Mouse (Mus musculus): ENCODE measurements around the gene Gmnn. TPM values are rescaled to one million over a fixed set of nuclear protein-coding genes. Genes with fewer than 3 reads are reported as not detected.

Gene Gmnn
- 108 and 118 TPM in 2 replicates for polyA plus RNA-seq (2015; fragmentation: Nextera tagmentation; extraction: Ambion mirVana)

DNA sequence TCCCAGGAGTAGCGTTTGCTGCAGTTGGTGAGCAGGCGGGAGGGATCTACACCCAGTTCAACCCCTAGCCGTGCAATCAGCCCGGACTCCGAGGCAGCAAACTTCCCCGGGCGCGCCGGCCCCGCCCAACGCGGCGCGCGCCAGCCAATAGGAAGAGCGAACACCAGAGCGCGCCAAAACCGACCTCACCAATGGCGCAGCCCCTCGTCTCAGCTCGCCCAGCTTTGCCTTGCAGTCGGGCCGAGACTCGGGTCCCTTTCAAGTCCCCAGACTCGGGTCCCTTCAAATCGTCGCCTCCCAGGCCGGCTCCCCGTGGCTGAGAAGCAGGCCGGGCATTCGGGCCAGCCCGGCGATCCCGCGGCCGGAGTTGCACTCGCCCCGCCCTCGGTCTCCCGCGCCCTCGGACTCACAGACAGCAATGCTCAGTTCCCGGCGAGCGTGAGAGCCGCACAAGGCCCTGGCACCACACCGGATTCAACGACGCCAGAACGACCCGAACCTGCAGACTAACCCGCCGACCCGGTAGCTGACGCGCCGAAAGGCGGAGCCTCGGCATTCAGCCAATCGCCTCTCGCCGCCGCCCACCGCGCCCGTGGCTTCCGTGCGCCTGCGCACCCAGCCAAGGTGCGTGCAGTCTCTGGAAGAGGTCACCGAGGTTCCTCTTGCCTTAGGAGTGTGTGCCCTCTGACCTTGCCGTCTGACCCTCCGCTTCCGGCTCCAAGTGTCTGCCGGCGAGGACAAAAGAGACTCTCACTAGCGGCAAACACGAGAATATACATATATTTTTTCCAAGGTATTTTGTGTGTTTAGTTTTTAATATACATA is at the start of gene Gmnn:
Gene Gmnn (minus strand): TSS at position 521 of the 825 bp plus-strand sequence.
- Histone ChIP-seq H3K4me2 (ENCODE audit: low read depth, low read length) (peak within 1 kb of the TSS; percentile 82), H3K9me3 (replicated peaks; ENCODE audit: control insufficient read depth, low read length) (no peaks in the 10 kb centered on the region), H3K27me3 (ENCODE audit: control insufficient read depth, insufficient read depth, low read length) (no peaks in the 10 kb centered on the region), H3K4me3 (ENCODE audit: low read length) (peak within 1 kb of the TSS; percentile 98), H3K9ac (ENCODE audit: low read length) (peak within 1 kb of the TSS; percentile 93), H3K36me3 (ENCODE audit: control insufficient read depth, insufficient read depth) (peaks cover 15% of the 10 kb centered on the region), H3K27ac (ENCODE audit: low read length) (peak within 1 kb of the TSS; percentile 98), H3K4me1 (ENCODE audit: control insufficient read depth, insufficient read depth, low read length) (peaks cover 15% of the 10 kb centered on the region)
- ATAC-seq (replicated peaks; ENCODE audit: extremely low read depth, insufficient read depth, low FRiP score), result peak; percentile 98
- under 1% methylated on average over 79 of the region's 79 CpGs for WGBS

GRCm38 (mm10) chr13:24806079-24806478 is 44.4 kb upstream of the Gmnn start:
- H3K9me3 ChIP-seq (replicated peaks; ENCODE audit: control insufficient read depth, low read length), result no peaks in the 10 kb centered on the region
- H3K9ac ChIP-seq (ENCODE audit: low read length), result no peak overlapping the region
- H3K4me1 ChIP-seq (ENCODE audit: control insufficient read depth, insufficient read depth, low read length), result peaks cover 15% of the 10 kb centered on the region
- H3K27ac ChIP-seq (ENCODE audit: low read length), result no peak overlapping the region
- H3K4me2 ChIP-seq (ENCODE audit: low read depth, low read length), result no peak overlapping the region
- H3K27me3 ChIP-seq (ENCODE audit: control insufficient read depth, insufficient read depth, low read length), result no peaks in the 10 kb centered on the region
- H3K36me3 ChIP-seq (ENCODE audit: control insufficient read depth, insufficient read depth), result peaks cover 34% of the 10 kb centered on the region
- no peak for ATAC-seq (replicated peaks; ENCODE audit: extremely low read depth, insufficient read depth, low FRiP score)
- no peak overlapping the region for H3K4me3 ChIP-seq (ENCODE audit: low read length)

DNA sequence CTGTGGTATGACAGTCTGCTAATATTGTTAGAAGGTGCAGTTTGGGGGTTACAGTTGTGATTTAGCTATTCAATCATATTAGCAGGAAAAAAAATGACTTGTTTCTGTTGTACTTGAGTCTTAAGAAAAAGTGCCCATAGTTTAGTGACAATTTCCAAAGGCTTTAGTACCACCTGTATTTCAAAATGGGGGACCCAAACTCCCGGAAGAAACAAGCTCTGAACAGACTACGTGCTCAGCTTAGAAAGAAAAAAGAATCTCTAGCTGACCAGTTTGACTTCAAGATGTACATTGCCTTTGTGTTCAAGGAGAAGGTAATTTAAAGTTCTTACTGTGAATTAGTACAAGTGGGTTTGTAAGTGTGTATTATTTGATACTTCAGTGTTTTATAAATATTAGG is 41.5 kb upstream of the Gmnn start:
- H3K27ac ChIP-seq (ENCODE audit: low read length), result no peak overlapping the region

GRCm38 (mm10) chr13:24802131-24802691 is 40.5 kb upstream of the Gmnn start:
- no peak for ATAC-seq (replicated peaks; ENCODE audit: extremely low read depth, insufficient read depth, low FRiP score)
- WGBS, result under 1% methylated on average over 26 of the region's 26 CpGs
- peak overlapping the region; percentile 93 for H3K4me3 ChIP-seq (ENCODE audit: low read length)
- peaks cover 8% of the 10 kb centered on the region for H3K36me3 ChIP-seq (ENCODE audit: control insufficient read depth, insufficient read depth)
- no peaks in the 10 kb centered on the region for H3K27me3 ChIP-seq (ENCODE audit: control insufficient read depth, insufficient read depth, low read length)
- peak overlapping the region; percentile 99 for H3K9ac ChIP-seq (ENCODE audit: low read length)
- H3K27ac ChIP-seq (ENCODE audit: low read length), result peak overlapping the region; percentile 100
- peaks cover 15% of the 10 kb centered on the region for H3K4me1 ChIP-seq (ENCODE audit: control insufficient read depth, insufficient read depth, low read length)
- no peaks in the 10 kb centered on the region for H3K9me3 ChIP-seq (replicated peaks; ENCODE audit: control insufficient read depth, low read length)
- peak overlapping the region; percentile 91 for H3K4me2 ChIP-seq (ENCODE audit: low read depth, low read length)

More for the DNA sequence above, 41.5 kb upstream of the Gmnn start:
- H3K9me3 ChIP-seq (replicated peaks; ENCODE audit: control insufficient read depth, low read length), result no peaks in the 10 kb centered on the region
- H3K9ac ChIP-seq (ENCODE audit: low read length), result peak overlapping the region; percentile 99
- H3K4me2 ChIP-seq (ENCODE audit: low read depth, low read length), result peak overlapping the region; percentile 91
- 5% methylated on average over 2 of the region's 2 CpGs for WGBS
- peak overlapping the region; percentile 93 for H3K4me3 ChIP-seq (ENCODE audit: low read length)
- no peaks in the 10 kb centered on the region for H3K27me3 ChIP-seq (ENCODE audit: control insufficient read depth, insufficient read depth, low read length)
- ATAC-seq (replicated peaks; ENCODE audit: extremely low read depth, insufficient read depth, low FRiP score), result no peak
- peaks cover 15% of the 10 kb centered on the region for H3K4me1 ChIP-seq (ENCODE audit: control insufficient read depth, insufficient read depth, low read length)
- H3K36me3 ChIP-seq (ENCODE audit: control insufficient read depth, insufficient read depth), result peaks cover 14% of the 10 kb centered on the region

DNA sequence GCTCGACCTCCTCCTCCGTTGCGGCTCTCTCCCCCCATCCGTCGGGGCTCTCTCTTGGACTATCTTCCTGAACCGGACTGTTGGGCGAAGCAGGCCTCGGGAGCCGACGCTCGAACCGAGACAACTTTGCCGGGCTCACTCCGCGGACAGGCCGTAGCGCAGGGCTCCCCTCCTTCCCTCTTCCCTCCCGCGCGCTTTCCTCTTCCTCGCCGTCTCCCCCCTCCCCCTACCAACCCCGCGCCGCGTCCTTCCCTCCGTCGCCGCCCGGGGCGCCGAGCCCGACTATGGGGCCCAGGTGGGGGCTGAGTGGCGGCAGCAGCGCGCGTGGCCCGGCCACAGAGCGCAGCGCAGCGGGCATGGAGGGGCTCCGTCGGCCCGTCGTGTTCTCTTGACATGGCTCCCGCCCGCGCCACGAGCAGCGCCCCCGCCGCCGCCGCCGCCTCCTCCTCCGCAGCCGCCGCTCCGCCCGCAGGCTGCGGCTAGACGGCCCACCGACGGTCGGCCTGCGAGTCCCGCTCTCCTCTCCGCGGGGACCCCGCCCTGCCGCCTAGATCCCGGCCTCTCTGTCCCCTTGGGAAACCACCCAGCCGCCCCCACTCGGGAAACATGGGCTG is 39.7 kb upstream of the Gmnn start, which contains the start of gene BC005537:
Gene BC005537 (plus strand): TSS at position 350 of the 614 bp plus-strand sequence.
- under 1% methylated on average over 51 of the region's 74 CpGs for WGBS
- peak within 1 kb of the TSS; percentile 93 for H3K4me3 ChIP-seq (ENCODE audit: low read length)
- H3K27ac ChIP-seq (ENCODE audit: low read length), result peak within 1 kb of the TSS; percentile 100

GRCm38 (mm10) chr13:24800674-24801307 is 39.1 kb upstream of the Gmnn start:
- Histone ChIP-seq H3K27me3 (ENCODE audit: control insufficient read depth, insufficient read depth, low read length) (no peaks in the 10 kb centered on the region), H3K9me3 (replicated peaks; ENCODE audit: control insufficient read depth, low read length) (no peaks in the 10 kb centered on the region), H3K4me1 (ENCODE audit: control insufficient read depth, insufficient read depth, low read length) (peaks cover 13% of the 10 kb centered on the region), H3K4me3 (ENCODE audit: low read length) (peak overlapping the region; percentile 93), H3K4me2 (ENCODE audit: low read depth, low read length) (peak overlapping the region; percentile 91), H3K9ac (ENCODE audit: low read length) (peak overlapping the region; percentile 99), H3K36me3 (ENCODE audit: control insufficient read depth, insufficient read depth) (0 out of 2 replicates have a peak, but pooled peaks cover 1% of the 10 kb centered on the region), H3K27ac (ENCODE audit: low read length) (peak overlapping the region; percentile 100)
- peak; percentile 97 for ATAC-seq (replicated peaks; ENCODE audit: extremely low read depth, insufficient read depth, low FRiP score)
- WGBS, result under 1% methylated on average over 42 of the region's 42 CpGs

More for the DNA sequence above, 39.7 kb upstream of the Gmnn start, which contains the start of gene BC005537:
- H3K4me2 ChIP-seq (ENCODE audit: low read depth, low read length), result peak within 1 kb of the TSS; percentile 91
- H3K9me3 ChIP-seq (replicated peaks; ENCODE audit: control insufficient read depth, low read length), result no peaks in the 10 kb centered on the region
- peaks cover 4% of the 10 kb centered on the region; the same call in 1 of the 2 replicates for H3K36me3 ChIP-seq (ENCODE audit: control insufficient read depth, insufficient read depth)
- H3K9ac ChIP-seq (ENCODE audit: low read length), result peak within 1 kb of the TSS; percentile 99
- peaks cover 13% of the 10 kb centered on the region for H3K4me1 ChIP-seq (ENCODE audit: control insufficient read depth, insufficient read depth, low read length)
- H3K27me3 ChIP-seq (ENCODE audit: control insufficient read depth, insufficient read depth, low read length), result no peaks in the 10 kb centered on the region
- ATAC-seq (replicated peaks; ENCODE audit: extremely low read depth, insufficient read depth, low FRiP score), result peak; percentile 38

- WGBS, result under 1% methylated on average over 31 of the region's 31 CpGs
- Histone ChIP-seq H3K4me1 (ENCODE audit: control insufficient read depth, insufficient read depth, low read length) (peaks cover 13% of the 10 kb centered on the region), H3K27me3 (ENCODE audit: control insufficient read depth, insufficient read depth, low read length) (no peaks in the 10 kb centered on the region), H3K9ac (ENCODE audit: low read length) (peak overlapping the region; percentile 84), H3K4me3 (ENCODE audit: low read length) (peak overlapping the region; percentile 93), H3K36me3 (ENCODE audit: control insufficient read depth, insufficient read depth) (no peaks in the 10 kb centered on the region), H3K4me2 (ENCODE audit: low read depth, low read length) (peak overlapping the region; percentile 91), H3K27ac (ENCODE audit: low read length) (peak overlapping the region; percentile 97), H3K9me3 (replicated peaks; ENCODE audit: control insufficient read depth, low read length) (no peaks in the 10 kb centered on the region)
- peak; percentile 15 for ATAC-seq (replicated peaks; ENCODE audit: extremely low read depth, insufficient read depth, low FRiP score)
Observed at GRCm38 (mm10) chr13:24799925-24800673, 38.4 kb upstream of the Gmnn start.

DNA sequence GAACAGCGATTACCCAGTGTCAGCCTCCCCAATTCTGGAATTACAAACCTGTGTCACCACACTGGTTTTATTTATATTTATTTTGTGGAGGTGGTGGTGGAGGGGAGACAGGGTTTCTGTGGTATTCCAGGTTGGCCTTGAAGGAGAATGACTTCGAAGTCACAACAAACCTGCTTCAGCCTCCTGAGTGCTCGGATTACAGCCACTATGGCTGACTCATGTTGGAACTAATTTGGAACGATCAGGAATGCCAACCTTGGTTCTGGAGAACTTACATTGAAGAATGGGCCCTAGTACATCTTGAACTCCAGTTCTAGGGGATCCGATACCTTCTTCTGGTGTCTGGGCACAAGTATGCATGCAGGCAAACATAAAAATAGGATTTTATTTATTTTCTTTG is 37.7 kb upstream of the Gmnn start:
- Histone ChIP-seq H3K27ac (ENCODE audit: low read length) (peak overlapping the region; percentile 97; the same call in 1 of the 2 replicates), H3K4me3 (ENCODE audit: low read length) (peak overlapping the region; percentile 93), H3K36me3 (ENCODE audit: control insufficient read depth, insufficient read depth) (no peaks in the 10 kb centered on the region), H3K9me3 (replicated peaks; ENCODE audit: control insufficient read depth, low read length) (no peaks in the 10 kb centered on the region), H3K4me1 (ENCODE audit: control insufficient read depth, insufficient read depth, low read length) (peaks cover 9% of the 10 kb centered on the region; the same call in 1 of the 2 replicates), H3K4me2 (ENCODE audit: low read depth, low read length) (peak overlapping the region; percentile 91), H3K9ac (ENCODE audit: low read length) (no peak overlapping the region; the same call in 1 of the 2 replicates), H3K27me3 (ENCODE audit: control insufficient read depth, insufficient read depth, low read length) (no peaks in the 10 kb centered on the region)
- 64% methylated on average over 5 of the region's 5 CpGs for WGBS
- ATAC-seq (replicated peaks; ENCODE audit: extremely low read depth, insufficient read depth, low FRiP score), result no peak

Measured in heart, embryonic 16.5 days (tissue).